In the genomic region with DNA sequence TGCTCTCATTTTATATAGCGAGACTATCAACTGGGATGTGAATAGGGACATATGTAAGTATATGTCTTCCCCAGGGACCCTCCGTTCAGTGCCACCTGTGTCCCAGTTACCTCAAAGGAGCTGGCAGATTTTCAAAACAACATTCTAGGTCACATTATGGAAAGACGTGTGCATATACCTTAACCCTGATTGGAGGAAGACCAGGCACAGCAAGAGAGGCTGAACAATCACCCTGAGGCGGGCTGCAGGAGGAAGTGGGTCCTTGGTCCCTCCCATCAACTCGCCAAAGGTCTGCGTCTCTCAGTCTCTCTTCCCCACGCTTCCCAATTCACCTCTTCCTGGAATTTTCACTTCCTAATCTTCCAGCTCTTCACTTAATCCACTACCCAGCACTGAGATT, we compare ENCODE assay signal across 1 mouse cellular context.
TF ChIP-seq lines count a peak whose summit lies in the region.

No protein-coding gene starts in this region.

TF ChIP-seq in MEL, 35 proteins besides CTCF, POLR2A, EP300 and RAD21 (continued from another document):
- TF ChIP-seq NELFE (IDR thresholded peaks at IDR 0.05; ENCODE audit: low read depth, low read length) (peak; percentile 43; the same call in 1 of the 2 replicates), SMC3 (IDR thresholded peaks at IDR 0.05; ENCODE audit: low read depth, low read length) (no peak), KAT2A (conservative IDR thresholded peaks at IDR 0.05; ENCODE audit: low read depth, low read length) (no peak), ZMIZ1 (IDR thresholded peaks at IDR 0.05; ENCODE audit: low read depth, low read length) (no peak), RCOR1 (IDR thresholded peaks at IDR 0.05; ENCODE audit: low read depth, low read length) (no peak), MYB (IDR thresholded peaks at IDR 0.05; ENCODE audit: low read depth, low read length) (no peak), MAX (IDR thresholded peaks at IDR 0.05; ENCODE audit: low read length) (no peak), HCFC1 (IDR thresholded peaks at IDR 0.05; ENCODE audit: low read depth, low read length) (peak; percentile 62; the same call in 1 of the 2 replicates), GATA1 (IDR thresholded peaks at IDR 0.05; ENCODE audit: low read depth, low read length) (no peak), TBP (IDR thresholded peaks at IDR 0.05; ENCODE audit: low read depth, low read length) (peak; percentile 10), GABPA (IDR thresholded peaks at IDR 0.05; ENCODE audit: low read depth, low read length) (no peak), SIN3A (IDR thresholded peaks at IDR 0.05; ENCODE audit: low read length) (no peak; the same call in 1 of the 2 replicates), CHD2 (IDR thresholded peaks at IDR 0.05; ENCODE audit: low read length) (no peak), ELF1 (IDR thresholded peaks at IDR 0.05; ENCODE audit: low read depth, low read length) (peak; percentile 62; the same call in 1 of the 2 replicates), MAZ (IDR thresholded peaks at IDR 0.05; ENCODE audit: low read depth, low read length) (no peak), E2F4 (IDR thresholded peaks at IDR 0.05; ENCODE audit: borderline replicate concordance, low read depth, low read length) (no peak)
TF ChIP-seq in MEL: peak in this region for 4.
